Mouse (Mus musculus): ENCODE results near the gene Foxc2. TPM values are rescaled to one million over a fixed set of nuclear protein-coding genes. Genes with fewer than 3 reads are reported as not detected.

Gene Foxc2
- polyA plus RNA-seq, 1 experiment from 2014 or later = 3.1 TPM

- ATAC-seq (ENCODE audit: low FRiP score) = no peak
- Histone ChIP-seq H3K4me2 (replicated peaks) (peak overlapping the region; percentile 56), H3K36me3 (replicated peaks; ENCODE audit: control insufficient read depth, insufficient read depth) (no peaks in the 10 kb centered on the region)
These were observed 31.0 kb upstream of the Foxc2 start for GRCm38 (mm10) chr8:121085011-121085410.

DNA sequence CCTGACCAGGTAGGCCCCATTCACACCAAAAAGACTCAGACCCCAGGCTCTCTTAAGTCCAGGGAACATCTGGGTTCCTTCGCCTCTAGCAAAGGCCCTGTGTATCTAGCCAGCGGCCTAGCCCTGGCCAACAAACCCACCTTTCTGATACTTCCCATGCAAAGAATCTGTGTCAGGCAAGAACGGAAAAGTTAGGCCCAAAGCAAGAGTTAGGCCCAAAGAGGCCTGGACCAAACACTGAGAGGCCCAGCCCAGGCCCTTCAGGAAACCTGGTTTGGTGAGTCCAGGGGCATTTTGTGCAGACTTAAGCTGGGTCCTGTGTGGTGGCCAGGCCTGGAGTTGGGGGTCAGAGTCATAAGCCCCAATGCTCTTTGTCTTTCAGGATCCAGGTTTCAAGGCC lies 30.4 kb upstream of the Foxc2 start:
- DNase-seq (ENCODE audit: low spot score) (no peak), ATAC-seq (ENCODE audit: low FRiP score) (no peak)
- Histone ChIP-seq H3K27me3 (ENCODE audit: control insufficient read depth, insufficient read depth, low read length) (peaks cover 100% of the 10 kb centered on the region), H3K27ac (no peak overlapping the region), H3K9me3 (ENCODE audit: control insufficient read depth, low read length) (no peaks in the 10 kb centered on the region), H3K4me2 (replicated peaks) (no peak overlapping the region), H3K36me3 (replicated peaks; ENCODE audit: control insufficient read depth, insufficient read depth) (no peaks in the 10 kb centered on the region), H3K4me1 (replicated peaks; ENCODE audit: control insufficient read depth, insufficient read depth, low read length) (peaks cover 21% of the 10 kb centered on the region; the same call in 1 of the 2 replicates), H3K9ac (no peak overlapping the region), H3K4me3 (replicated peaks; ENCODE audit: low read length) (peak overlapping the region; percentile 28; the same call in 1 of the 2 replicates)
- WGBS = 21% methylated on average over 3 of the region's 3 CpGs

More at GRCm38 (mm10) chr8:121085011-121085410, 31.0 kb upstream of the Foxc2 start:
- Histone ChIP-seq H3K4me1 (replicated peaks; ENCODE audit: control insufficient read depth, insufficient read depth, low read length) (peaks cover 21% of the 10 kb centered on the region; the same call in 1 of the 2 replicates), H3K9me3 (ENCODE audit: control insufficient read depth, low read length) (no peaks in the 10 kb centered on the region), H3K4me3 (replicated peaks; ENCODE audit: low read length) (peak overlapping the region; percentile 28; the same call in 1 of the 2 replicates), H3K9ac (no peak overlapping the region), H3K27me3 (ENCODE audit: control insufficient read depth, insufficient read depth, low read length) (peaks cover 100% of the 10 kb centered on the region), H3K27ac (no peak overlapping the region)
- 2% methylated on average over 30 of the region's 30 CpGs for WGBS
- no peak for DNase-seq (ENCODE audit: low spot score)

GRCm38 (mm10) chr8:121086004-121086900 lies 29.7 kb upstream of the Foxc2 start:
- no peak overlapping the region for H3K4me2 ChIP-seq (replicated peaks)
- 5% methylated on average over 19 of the region's 19 CpGs for WGBS
- H3K36me3 ChIP-seq (replicated peaks; ENCODE audit: control insufficient read depth, insufficient read depth) = no peaks in the 10 kb centered on the region
- H3K27me3 ChIP-seq (ENCODE audit: control insufficient read depth, insufficient read depth, low read length) = peaks cover 100% of the 10 kb centered on the region
- no peaks in the 10 kb centered on the region for H3K9me3 ChIP-seq (ENCODE audit: control insufficient read depth, low read length)
- H3K27ac ChIP-seq = no peak overlapping the region
- no peak for DNase-seq (ENCODE audit: low spot score)
- peaks cover 21% of the 10 kb centered on the region; the same call in 1 of the 2 replicates for H3K4me1 ChIP-seq (replicated peaks; ENCODE audit: control insufficient read depth, insufficient read depth, low read length)
- no peak overlapping the region for H3K9ac ChIP-seq
- H3K4me3 ChIP-seq (replicated peaks; ENCODE audit: low read length) = no peak overlapping the region
- ATAC-seq (ENCODE audit: low FRiP score) = no peak

- Histone ChIP-seq H3K9me3 (ENCODE audit: control insufficient read depth, low read length) (no peaks in the 10 kb centered on the region), H3K4me2 (replicated peaks) (no peak overlapping the region), H3K4me1 (replicated peaks; ENCODE audit: control insufficient read depth, insufficient read depth, low read length) (peaks cover 14% of the 10 kb centered on the region; the same call in 1 of the 2 replicates), H3K27me3 (ENCODE audit: control insufficient read depth, insufficient read depth, low read length) (peaks cover 99% of the 10 kb centered on the region), H3K27ac (no peak overlapping the region), H3K36me3 (replicated peaks; ENCODE audit: control insufficient read depth, insufficient read depth) (no peaks in the 10 kb centered on the region), H3K9ac (no peak overlapping the region), H3K4me3 (replicated peaks; ENCODE audit: low read length) (no peak overlapping the region)
- ATAC-seq (ENCODE audit: low FRiP score) (no peak), DNase-seq (ENCODE audit: low spot score) (no peak)
- WGBS = 3% methylated on average over 8 of the region's 8 CpGs
These were observed 27.7 kb upstream of the Foxc2 start for GRCm38 (mm10) chr8:121088281-121088680.

- Histone ChIP-seq H3K4me3 (replicated peaks; ENCODE audit: low read length) (no peak overlapping the region), H3K27me3 (ENCODE audit: control insufficient read depth, insufficient read depth, low read length) (peaks cover 99% of the 10 kb centered on the region), H3K9me3 (ENCODE audit: control insufficient read depth, low read length) (no peaks in the 10 kb centered on the region), H3K27ac (no peak overlapping the region), H3K4me2 (replicated peaks) (no peak overlapping the region), H3K9ac (no peak overlapping the region), H3K36me3 (replicated peaks; ENCODE audit: control insufficient read depth, insufficient read depth) (no peaks in the 10 kb centered on the region), H3K4me1 (replicated peaks; ENCODE audit: control insufficient read depth, insufficient read depth, low read length) (peaks cover 7% of the 10 kb centered on the region; the same call in 1 of the 2 replicates)
- DNase-seq (ENCODE audit: low spot score) (no peak), ATAC-seq (ENCODE audit: low FRiP score) (no peak)
- under 1% methylated on average over 40 of the region's 40 CpGs for WGBS
These were observed 26.9 kb upstream of the Foxc2 start for GRCm38 (mm10) chr8:121088871-121089630.

- ATAC-seq (ENCODE audit: low FRiP score) = no peak
- Histone ChIP-seq H3K27me3 (ENCODE audit: control insufficient read depth, insufficient read depth, low read length) (peaks cover 94% of the 10 kb centered on the region), H3K9ac (no peak overlapping the region), H3K27ac (no peak overlapping the region), H3K4me3 (replicated peaks; ENCODE audit: low read length) (no peak overlapping the region), H3K9me3 (ENCODE audit: control insufficient read depth, low read length) (no peaks in the 10 kb centered on the region), H3K4me1 (replicated peaks; ENCODE audit: control insufficient read depth, insufficient read depth, low read length) (no peaks in the 10 kb centered on the region), H3K36me3 (replicated peaks; ENCODE audit: control insufficient read depth, insufficient read depth) (no peaks in the 10 kb centered on the region), H3K4me2 (replicated peaks) (no peak overlapping the region)
- WGBS = 2% methylated on average over 32 of the region's 32 CpGs
- DNase-seq (ENCODE audit: low spot score) = no peak
These were observed 26.2 kb upstream of the Foxc2 start for GRCm38 (mm10) chr8:121089631-121090380.

DNA sequence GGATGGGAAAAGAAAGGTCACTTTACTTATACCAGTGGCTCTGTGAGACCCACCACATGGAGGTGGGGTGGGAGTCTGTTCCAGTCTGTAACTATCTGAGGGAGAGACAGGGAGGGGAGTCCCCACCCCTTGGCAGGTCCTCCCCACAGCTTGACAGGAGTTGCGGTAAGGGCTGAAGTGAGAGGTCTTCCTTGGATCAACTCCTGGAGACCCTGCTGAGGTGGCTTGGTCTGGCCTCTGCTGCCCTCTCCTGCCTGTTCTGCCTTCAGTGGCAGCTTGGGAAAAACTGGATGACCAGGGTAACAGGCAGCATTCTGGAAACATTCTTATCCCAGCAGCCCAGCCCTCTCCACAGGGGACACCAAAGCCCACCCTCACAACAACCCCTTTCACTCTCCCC lies 25.3 kb upstream of the Foxc2 start:
- WGBS = 0% methylated on average over 1 of the region's 1 CpGs
- DNase-seq (ENCODE audit: low spot score) = no peak

DNA sequence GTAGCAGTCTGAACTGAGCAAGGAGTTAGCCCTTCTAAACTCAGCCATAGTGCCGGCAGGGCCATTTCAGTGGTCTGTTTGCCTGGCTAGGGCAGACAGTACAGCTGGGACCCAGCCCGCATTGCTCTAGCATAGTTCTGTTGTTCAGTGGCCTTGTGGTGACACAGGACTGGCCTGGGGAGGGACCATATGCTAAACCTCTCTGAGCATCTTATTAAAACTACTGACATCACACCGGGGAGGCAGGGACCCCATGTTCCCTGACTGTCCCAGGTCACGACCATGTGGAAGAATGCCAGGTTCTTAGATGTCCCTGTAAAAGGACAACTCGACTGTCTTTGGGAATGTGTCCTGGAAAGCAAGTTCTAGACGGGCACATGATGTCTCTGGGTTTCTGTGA lies 23.8 kb upstream of the Foxc2 start:
- peak; percentile 18; the same call in 1 of the 2 replicates for ATAC-seq (ENCODE audit: low FRiP score)
- H3K4me3 ChIP-seq (replicated peaks; ENCODE audit: low read length) = no peak overlapping the region
- peaks cover 70% of the 10 kb centered on the region for H3K27me3 ChIP-seq (ENCODE audit: control insufficient read depth, insufficient read depth, low read length)
- H3K27ac ChIP-seq = no peak overlapping the region
- no peak overlapping the region for H3K9ac ChIP-seq
- no peaks in the 10 kb centered on the region for H3K9me3 ChIP-seq (ENCODE audit: control insufficient read depth, low read length)
- DNase-seq (ENCODE audit: low spot score) = no peak
- H3K36me3 ChIP-seq (replicated peaks; ENCODE audit: control insufficient read depth, insufficient read depth) = 0 out of 2 replicates have a peak, but pooled peaks cover 2% of the 10 kb centered on the region
- WGBS = 33% methylated on average over 6 of the region's 6 CpGs
- H3K4me1 ChIP-seq (replicated peaks; ENCODE audit: control insufficient read depth, insufficient read depth, low read length) = no peaks in the 10 kb centered on the region
- no peak overlapping the region for H3K4me2 ChIP-seq (replicated peaks)

More for the DNA sequence above, 25.3 kb upstream of the Foxc2 start:
- Histone ChIP-seq H3K36me3 (replicated peaks; ENCODE audit: control insufficient read depth, insufficient read depth) (no peaks in the 10 kb centered on the region), H3K4me1 (replicated peaks; ENCODE audit: control insufficient read depth, insufficient read depth, low read length) (no peaks in the 10 kb centered on the region), H3K9ac (no peak overlapping the region), H3K4me3 (replicated peaks; ENCODE audit: low read length) (no peak overlapping the region), H3K4me2 (replicated peaks) (no peak overlapping the region), H3K9me3 (ENCODE audit: control insufficient read depth, low read length) (no peaks in the 10 kb centered on the region), H3K27me3 (ENCODE audit: control insufficient read depth, insufficient read depth, low read length) (peaks cover 84% of the 10 kb centered on the region), H3K27ac (no peak overlapping the region)
- ATAC-seq (ENCODE audit: low FRiP score) = no peak
